Mouse (Mus musculus): Measurements from ENCODE around the gene Itgb4.

Itgb4 gene

DNA sequence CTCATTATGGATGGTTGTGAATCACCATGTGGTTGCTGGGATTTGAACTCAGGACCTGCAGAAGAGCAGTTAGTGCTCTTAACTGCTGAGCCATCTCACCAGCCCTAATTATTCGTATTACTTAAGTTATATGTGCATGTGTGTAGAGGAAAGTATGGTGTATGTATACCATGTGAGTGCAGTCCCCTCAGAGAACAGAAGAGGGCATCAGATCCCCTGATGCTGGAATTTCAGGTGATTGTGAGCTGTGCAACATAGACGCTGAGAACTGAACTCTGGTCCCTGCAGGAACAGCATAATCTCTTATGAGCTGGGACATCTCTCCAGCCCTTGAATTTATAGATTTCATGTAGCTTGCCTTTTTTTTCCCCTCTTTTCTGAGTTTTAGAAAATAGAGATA lies 67.3 kb downstream of the Itgb4 start:
- Histone ChIP-seq H3K27me3 (ENCODE audit: control insufficient read depth, insufficient read depth, low read length, poor library complexity, severe bottlenecking) (no peaks in the 10 kb centered on the region), H3K36me3 (ENCODE audit: control insufficient read depth, insufficient read depth, low read length, poor library complexity, severe bottlenecking) (no peaks in the 10 kb centered on the region; the same call in 1 of the 2 replicates)
- no peak for DNase-seq (ENCODE audit: low read depth, low spot score)

DNA sequence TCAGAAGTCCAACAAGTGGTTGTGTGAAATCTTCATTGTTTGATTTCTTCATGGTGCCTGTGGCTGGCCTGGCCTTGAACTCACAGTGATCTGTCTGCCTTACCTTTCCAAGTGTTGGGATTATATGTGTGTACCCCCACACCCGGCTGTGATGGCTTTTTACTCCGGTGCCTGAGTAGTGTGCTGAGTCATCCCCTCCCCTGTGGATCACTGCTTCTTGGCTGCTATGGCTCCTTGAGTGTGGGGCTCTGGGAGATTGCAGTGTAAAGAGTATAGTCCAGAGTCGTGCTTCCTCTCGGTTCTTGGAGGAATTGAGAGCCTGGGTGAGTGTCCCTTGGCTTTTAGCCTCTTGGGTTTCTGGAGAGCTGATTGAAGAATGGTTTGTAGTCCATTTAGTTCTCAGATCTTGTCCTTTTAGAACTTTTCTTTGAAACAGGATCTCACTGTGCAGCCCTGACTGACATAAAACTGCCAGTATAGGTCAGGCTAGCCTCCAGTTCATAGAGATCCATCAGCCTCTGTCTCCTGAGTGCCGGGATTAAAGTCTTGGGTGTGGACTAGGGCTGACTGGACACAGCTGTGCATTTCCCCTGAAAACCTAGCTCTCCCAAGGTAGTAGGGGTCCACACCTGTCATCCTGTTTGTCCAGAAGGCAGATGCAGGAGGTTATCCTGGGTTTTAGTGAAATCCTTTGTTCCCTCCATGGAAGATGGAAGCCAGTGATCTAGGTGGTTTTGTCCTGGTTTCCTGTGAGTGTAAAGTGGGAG lies 68.0 kb downstream of the Itgb4 start:
- DNase-seq (ENCODE audit: low read depth, low spot score): no peak
- Histone ChIP-seq H3K36me3 (ENCODE audit: control insufficient read depth, insufficient read depth, low read length, poor library complexity, severe bottlenecking) (peaks cover 2% of the 10 kb centered on the region; the same call in 1 of the 2 replicates), H3K27me3 (ENCODE audit: control insufficient read depth, insufficient read depth, low read length, poor library complexity, severe bottlenecking) (no peaks in the 10 kb centered on the region)

DNA sequence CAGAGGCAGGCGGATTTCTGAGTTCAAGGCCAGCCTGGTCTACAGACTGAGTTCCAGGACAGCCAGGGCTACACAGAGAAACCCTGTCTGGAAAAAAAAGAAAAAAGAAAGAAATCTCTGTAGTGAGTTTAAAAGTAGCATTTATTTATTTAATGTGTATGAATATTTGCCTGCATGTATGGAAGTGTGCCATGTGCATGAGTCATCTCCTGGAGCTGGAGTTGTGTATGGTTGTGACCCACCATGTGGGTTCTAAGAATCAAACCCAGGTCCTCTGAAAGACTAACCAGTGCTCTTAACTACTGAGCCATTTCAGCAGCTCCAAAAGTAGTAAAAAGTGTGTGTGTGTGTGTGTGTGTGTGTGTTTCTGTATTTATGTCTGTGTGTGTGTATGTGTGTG lies 68.8 kb downstream of the Itgb4 start:
- Histone ChIP-seq H3K27me3 (ENCODE audit: control insufficient read depth, insufficient read depth, low read length, poor library complexity, severe bottlenecking) (no peaks in the 10 kb centered on the region), H3K36me3 (ENCODE audit: control insufficient read depth, insufficient read depth, low read length, poor library complexity, severe bottlenecking) (peaks cover 2% of the 10 kb centered on the region)
- DNase-seq (ENCODE audit: low read depth, low spot score): no peak

DNA sequence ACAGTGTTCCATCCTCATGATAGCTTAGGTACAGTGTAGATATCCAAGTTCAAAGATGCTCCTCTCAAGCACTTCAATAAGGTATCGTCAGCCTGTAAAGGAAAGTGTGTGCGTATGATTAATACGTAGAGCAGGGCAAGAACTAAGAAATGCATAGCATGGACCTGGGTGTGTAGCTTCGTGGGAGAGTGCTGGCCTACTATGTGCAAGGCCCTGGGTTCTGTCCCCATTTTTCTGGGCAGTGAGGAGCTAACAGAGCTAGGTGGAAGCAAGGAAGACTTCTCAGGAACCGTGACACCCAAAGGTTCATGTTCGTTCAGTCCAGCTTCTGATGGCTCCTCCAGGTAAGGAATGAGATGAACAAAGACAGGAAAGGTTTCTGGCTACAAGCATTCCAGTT lies 70.7 kb downstream of the Itgb4 start:
- Histone ChIP-seq H3K36me3 (ENCODE audit: control insufficient read depth, insufficient read depth, low read length, poor library complexity, severe bottlenecking) (peaks cover 11% of the 10 kb centered on the region), H3K27me3 (ENCODE audit: control insufficient read depth, insufficient read depth, low read length, poor library complexity, severe bottlenecking) (no peaks in the 10 kb centered on the region)
- DNase-seq (ENCODE audit: low read depth, low spot score): no peak

DNA sequence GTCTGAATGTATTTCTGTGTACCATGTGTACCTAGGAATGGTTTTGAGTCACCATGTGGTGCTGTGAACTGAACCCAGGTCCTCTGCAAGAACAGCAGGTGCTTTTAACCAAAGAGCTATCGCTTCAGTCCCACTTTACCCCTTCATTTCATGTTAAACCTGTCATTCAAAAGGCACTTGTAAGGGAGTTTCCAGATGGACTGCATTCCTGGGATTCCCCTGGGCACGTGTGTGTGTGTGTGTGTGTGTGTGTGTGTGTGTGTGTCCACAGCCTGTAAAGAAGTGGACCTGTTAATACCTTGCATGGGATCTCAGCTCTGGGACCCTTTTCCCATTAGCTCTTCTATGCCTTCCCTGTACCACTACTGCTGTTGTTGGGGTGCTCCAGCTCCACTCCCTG lies 75.1 kb downstream of the Itgb4 start:
- Histone ChIP-seq H3K27me3 (ENCODE audit: control insufficient read depth, insufficient read depth, low read length, poor library complexity, severe bottlenecking) (no peaks in the 10 kb centered on the region), H3K36me3 (ENCODE audit: control insufficient read depth, insufficient read depth, low read length, poor library complexity, severe bottlenecking) (peaks cover 16% of the 10 kb centered on the region)
- no peak for DNase-seq (ENCODE audit: low read depth, low spot score)

DNA sequence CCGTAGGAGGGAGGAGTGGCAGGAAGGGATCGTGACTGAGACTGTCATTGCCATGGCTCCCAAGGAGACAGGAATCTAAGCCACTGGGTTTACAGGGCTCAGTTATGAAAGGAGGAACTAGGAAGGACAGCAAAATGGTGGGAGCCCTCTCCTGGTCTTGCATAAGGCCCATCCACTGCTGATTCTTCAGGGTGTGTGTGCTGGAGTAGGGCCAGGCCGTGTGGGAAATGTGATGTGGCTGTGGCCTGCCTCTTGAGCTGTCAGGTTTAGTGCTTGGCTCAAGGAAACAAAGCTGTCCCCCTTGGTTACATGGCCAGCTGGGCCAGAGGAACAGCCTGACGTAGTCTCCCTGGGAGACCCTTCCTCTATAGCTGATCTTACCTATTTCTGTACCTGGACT lies 75.7 kb downstream of the Itgb4 start:
- Histone ChIP-seq H3K36me3 (ENCODE audit: control insufficient read depth, insufficient read depth, low read length, poor library complexity, severe bottlenecking) (peaks cover 16% of the 10 kb centered on the region), H3K27me3 (ENCODE audit: control insufficient read depth, insufficient read depth, low read length, poor library complexity, severe bottlenecking) (no peaks in the 10 kb centered on the region)
- no peak for DNase-seq (ENCODE audit: low read depth, low spot score)

DNA sequence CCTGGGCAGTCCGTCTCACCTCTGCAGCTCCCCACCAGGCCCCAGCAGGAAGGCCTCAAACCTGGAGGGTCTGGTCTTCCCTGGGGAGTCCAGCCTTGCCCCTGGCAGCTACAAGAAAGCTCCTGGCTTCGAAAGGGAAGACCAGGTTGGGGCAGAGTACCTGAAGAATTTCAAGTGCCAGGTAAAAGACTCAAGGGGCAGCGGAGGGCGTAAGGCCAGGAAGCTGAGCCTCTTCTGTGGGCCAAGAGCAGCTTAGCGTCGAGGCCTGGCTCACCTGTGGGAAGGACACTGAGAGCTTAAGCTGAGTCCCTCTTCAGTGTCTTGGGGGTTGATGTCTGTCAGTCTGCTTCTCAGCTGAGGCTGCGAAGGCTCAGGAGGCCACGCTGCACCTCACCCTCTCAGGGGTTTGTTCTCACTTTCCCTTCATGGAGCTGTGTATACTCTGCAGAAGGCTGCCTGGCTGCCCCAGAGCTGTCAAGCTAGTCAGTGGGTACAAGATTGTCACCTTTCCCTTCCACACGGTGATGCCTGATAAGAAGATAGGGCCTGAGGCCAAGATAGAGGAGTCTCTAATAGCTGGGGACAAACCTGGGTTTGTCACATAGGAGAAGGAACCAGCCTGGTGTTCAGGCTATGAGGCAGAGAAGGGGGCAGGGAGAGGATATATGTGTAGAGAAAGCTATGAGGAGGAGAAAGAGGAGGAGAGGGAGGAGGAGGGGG lies 79.2 kb downstream of the Itgb4 start:
- Histone ChIP-seq H3K27me3 (ENCODE audit: control insufficient read depth, insufficient read depth, low read length, poor library complexity, severe bottlenecking) (no peaks in the 10 kb centered on the region), H3K36me3 (ENCODE audit: control insufficient read depth, insufficient read depth, low read length, poor library complexity, severe bottlenecking) (peaks cover 16% of the 10 kb centered on the region)
- DNase-seq (ENCODE audit: low read depth, low spot score): no peak

DNA sequence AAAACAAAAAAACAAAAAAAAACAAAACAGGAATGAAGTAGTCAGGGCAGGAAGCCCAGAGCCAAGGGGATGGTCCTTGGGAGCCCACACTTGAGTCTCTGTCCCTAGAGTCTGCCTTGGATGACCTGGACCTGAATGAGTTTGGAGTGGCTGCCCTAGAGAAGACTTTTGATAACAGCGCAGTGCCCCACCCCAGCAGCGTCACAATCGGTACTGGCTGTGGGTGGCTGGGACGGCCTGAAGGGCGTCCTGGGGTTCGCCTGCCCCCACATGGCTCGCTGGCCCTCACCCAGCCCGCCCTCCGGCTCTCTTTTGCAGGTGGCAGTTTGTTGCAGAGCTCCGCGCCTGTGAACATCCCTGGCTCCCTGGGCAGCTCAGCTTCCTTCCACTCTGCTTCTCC lies 81.4 kb downstream of the Itgb4 start:
- peaks cover 13% of the 10 kb centered on the region for H3K36me3 ChIP-seq (ENCODE audit: control insufficient read depth, insufficient read depth, low read length, poor library complexity, severe bottlenecking)
- DNase-seq (ENCODE audit: low read depth, low spot score): no peak
- no peaks in the 10 kb centered on the region for H3K27me3 ChIP-seq (ENCODE audit: control insufficient read depth, insufficient read depth, low read length, poor library complexity, severe bottlenecking)

DNA sequence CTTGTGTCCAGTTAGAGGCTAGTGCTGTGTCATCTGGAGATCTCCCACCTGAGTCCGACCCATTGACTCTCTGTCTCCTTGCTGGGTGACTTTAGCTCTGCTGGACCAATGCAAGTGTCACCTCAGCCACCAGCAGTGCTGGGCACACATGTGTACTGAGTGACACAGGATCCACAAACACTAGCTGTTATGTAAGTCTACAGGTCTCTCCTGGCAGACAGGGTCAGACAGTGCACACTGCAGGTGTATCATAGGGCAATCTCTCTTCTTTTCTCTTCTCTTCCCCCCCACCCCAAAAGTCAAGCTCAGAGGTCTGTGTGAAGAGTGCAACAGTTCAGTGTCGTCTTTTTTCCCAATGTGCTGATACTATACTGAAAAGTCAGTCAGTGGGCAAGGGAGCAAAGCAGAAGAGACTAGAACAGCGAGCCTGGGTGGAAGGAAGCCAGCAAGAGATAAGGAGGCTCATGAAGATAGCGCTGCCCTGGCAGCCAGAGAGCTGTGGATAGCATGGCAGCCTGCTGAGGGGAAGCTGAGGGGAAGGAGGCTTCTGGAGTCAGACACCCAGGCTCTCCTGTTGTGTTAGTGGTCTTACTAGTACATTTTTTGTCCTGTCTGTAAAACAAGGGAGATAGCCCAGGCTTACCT lies 82.8 kb downstream of the Itgb4 start:
- Histone ChIP-seq H3K36me3 (ENCODE audit: control insufficient read depth, insufficient read depth, low read length, poor library complexity, severe bottlenecking) (peaks cover 13% of the 10 kb centered on the region), H3K27me3 (ENCODE audit: control insufficient read depth, insufficient read depth, low read length, poor library complexity, severe bottlenecking) (no peaks in the 10 kb centered on the region)
- DNase-seq (ENCODE audit: low read depth, low spot score): no peak
